Mouse (Mus musculus): ENCODE results near the gene Rassf3. TPM values are rescaled to one million over a fixed set of nuclear protein-coding genes. Genes with fewer than 3 reads are reported as not detected.
A peak's percentile ranks its signal among the peaks of the same experiment; 100 is the strongest.

Rassf3 gene
- polyA plus RNA-seq, 1 experiment from 2014 or later: 4.6 TPM

DNA sequence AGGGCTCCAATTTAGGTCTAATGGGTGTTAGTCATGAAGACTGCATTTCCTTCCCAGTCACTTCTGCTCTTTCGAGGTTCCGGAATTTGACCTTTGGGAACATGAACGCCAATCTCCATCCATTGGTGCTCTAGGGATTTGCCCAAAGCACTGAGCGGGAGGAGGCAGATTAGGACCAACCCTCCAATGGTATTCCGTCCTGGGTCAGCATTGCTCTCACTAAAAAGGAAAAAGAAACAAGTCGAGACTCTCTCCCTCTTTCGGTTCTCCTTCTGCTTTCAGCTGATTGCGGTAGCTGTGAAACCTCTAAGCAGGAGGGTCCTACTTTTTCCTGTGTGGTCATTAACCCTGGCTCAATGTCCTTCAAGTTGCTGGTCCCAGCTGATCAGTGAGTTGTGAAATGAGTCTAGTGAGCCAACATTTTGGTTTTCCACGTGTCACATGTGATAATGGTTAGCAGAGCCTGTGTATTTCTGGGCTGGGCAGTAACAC lies 110.3 kb downstream of the Rassf3 start:
- H3K9me3 ChIP-seq (replicated peaks; ENCODE audit: control insufficient read depth, low read length, poor library complexity, severe bottlenecking): no peaks in the 10 kb centered on the region
- H3K4me3 ChIP-seq (ENCODE audit: low read depth, low read length): peak overlapping the region; percentile 81
- no peak overlapping the region for H3K27ac ChIP-seq (ENCODE audit: low read length)
- H3K36me3 ChIP-seq (ENCODE audit: control insufficient read depth, insufficient read depth, low read length): 0 out of 2 replicates have a peak, but pooled peaks cover 2% of the 10 kb centered on the region
- peak overlapping the region; percentile 83 for H3K9ac ChIP-seq (ENCODE audit: low read depth, low read length)
- 10% methylated on average over 9 of the region's 9 CpGs for WGBS
- peaks cover 16% of the 10 kb centered on the region for H3K4me1 ChIP-seq (ENCODE audit: control insufficient read depth, insufficient read depth, low read length)
- no peaks in the 10 kb centered on the region for H3K27me3 ChIP-seq (ENCODE audit: control insufficient read depth, insufficient read depth, low read depth, low read length)
- peak overlapping the region; percentile 73 for H3K4me2 ChIP-seq (ENCODE audit: low read length)
- no peak for ATAC-seq

DNA sequence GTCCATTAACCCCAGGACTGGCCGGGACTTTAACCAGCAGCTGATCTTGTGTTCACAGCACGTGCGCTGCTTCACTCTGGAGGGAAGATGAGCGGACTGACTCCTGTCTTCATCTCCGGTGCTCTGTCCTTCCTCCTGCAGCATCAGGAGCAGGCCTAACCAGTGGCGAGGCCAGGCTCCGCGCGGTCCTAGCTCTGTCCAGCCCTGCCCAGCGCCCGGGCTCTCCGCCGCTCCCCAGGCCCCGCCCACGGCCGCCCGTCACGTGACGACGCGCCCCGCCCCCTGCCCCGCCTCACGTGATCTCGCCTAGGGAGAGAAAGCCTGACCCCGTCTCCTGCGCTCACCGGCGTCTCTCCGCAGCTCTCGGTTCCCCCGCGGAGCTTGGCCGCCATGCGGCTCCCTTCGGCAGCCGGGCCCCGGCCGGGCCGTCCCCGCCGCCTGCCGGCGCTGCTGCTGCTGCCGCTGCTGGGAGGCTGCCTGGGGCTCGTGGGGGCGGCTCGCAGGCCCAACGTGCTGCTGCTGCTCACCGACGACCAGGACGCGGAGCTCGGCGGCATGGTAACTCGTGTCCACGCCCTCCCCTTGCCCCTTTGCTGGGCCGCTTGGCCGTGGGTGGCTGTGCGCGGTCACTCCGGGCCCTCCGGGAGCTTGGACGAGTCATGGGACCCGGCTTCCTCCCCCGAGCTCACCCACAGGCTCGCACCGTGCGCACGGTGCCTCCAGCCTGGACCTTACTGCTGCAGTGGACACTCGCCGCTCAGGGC lies 111.2 kb downstream of the Rassf3 start, which contains the start of gene Gns:
Gns (plus strand) TSS at position 290 of the 764 bp plus-strand sequence.
- Histone ChIP-seq H3K4me2 (ENCODE audit: low read length) (peak within 1 kb of the TSS; percentile 73), H3K4me3 (ENCODE audit: low read depth, low read length) (peak within 1 kb of the TSS; percentile 81), H3K9ac (ENCODE audit: low read depth, low read length) (peak within 1 kb of the TSS; percentile 83), H3K36me3 (ENCODE audit: control insufficient read depth, insufficient read depth, low read length) (no peaks in the 10 kb centered on the region), H3K27ac (ENCODE audit: low read length) (peak within 1 kb of the TSS; percentile 72), H3K27me3 (ENCODE audit: control insufficient read depth, insufficient read depth, low read depth, low read length) (no peaks in the 10 kb centered on the region), H3K9me3 (replicated peaks; ENCODE audit: control insufficient read depth, low read length, poor library complexity, severe bottlenecking) (no peaks in the 10 kb centered on the region), H3K4me1 (ENCODE audit: control insufficient read depth, insufficient read depth, low read length) (peaks cover 16% of the 10 kb centered on the region)
- WGBS: under 1% methylated on average over 62 of the region's 72 CpGs
- ATAC-seq: peak; percentile 98

DNA sequence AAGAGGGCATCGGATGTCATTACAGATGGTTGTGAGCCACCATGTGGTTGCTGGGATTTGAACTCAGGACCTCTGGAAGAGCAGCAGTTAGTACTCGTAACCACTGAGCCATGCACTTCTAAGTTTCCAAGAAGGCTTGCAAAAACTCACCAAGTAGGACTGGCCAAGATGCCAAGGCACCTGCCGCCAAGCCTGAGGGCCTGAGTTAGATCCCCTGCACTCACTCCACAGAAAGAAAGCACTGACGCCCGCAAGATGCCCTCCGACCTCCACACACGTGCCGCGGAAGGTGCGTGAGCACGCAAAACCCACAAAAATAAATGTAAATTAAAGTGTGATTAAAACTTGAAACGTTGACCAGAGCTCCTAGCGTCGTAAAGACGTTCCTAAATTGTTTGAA lies 111.8 kb downstream of the Rassf3 start:
- Histone ChIP-seq H3K4me1 (ENCODE audit: control insufficient read depth, insufficient read depth, low read length) (peaks cover 16% of the 10 kb centered on the region), H3K4me3 (ENCODE audit: low read depth, low read length) (peak overlapping the region; percentile 81), H3K9ac (ENCODE audit: low read depth, low read length) (peak overlapping the region; percentile 83; the same call in 1 of the 2 replicates), H3K4me2 (ENCODE audit: low read length) (peak overlapping the region; percentile 73), H3K36me3 (ENCODE audit: control insufficient read depth, insufficient read depth, low read length) (no peaks in the 10 kb centered on the region), H3K27ac (ENCODE audit: low read length) (no peak overlapping the region), H3K27me3 (ENCODE audit: control insufficient read depth, insufficient read depth, low read depth, low read length) (no peaks in the 10 kb centered on the region), H3K9me3 (replicated peaks; ENCODE audit: control insufficient read depth, low read length, poor library complexity, severe bottlenecking) (no peaks in the 10 kb centered on the region)
- peak; percentile 15; the same call in 1 of the 2 replicates for ATAC-seq
- WGBS: 33% methylated on average over 15 of the region's 15 CpGs

DNA sequence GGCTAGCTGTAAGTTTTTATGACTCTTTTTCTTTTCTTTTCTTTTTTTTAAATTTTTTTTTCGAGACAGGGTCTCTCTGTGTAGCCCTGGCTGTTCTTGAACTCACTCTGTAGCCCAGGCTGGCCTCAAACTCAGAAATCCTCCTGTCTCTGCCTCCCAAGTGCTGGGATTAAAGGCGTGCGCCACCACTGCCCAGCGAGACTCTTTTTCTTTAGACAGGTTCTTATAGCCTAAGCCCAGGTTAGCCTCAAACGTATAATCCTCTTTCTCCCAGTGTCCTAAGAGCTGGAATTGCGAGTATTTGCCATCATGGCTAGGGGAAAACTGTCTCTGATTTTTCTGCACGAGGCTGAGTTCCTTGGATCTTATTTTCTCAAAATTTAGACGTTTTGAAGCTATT lies 112.9 kb downstream of the Rassf3 start:
- H3K9ac ChIP-seq (ENCODE audit: low read depth, low read length): no peak overlapping the region
- no peak for ATAC-seq
- WGBS: 81% methylated on average over 8 of the region's 8 CpGs
- no peak overlapping the region for H3K4me3 ChIP-seq (ENCODE audit: low read depth, low read length)
- no peaks in the 10 kb centered on the region for H3K27me3 ChIP-seq (ENCODE audit: control insufficient read depth, insufficient read depth, low read depth, low read length)
- H3K9me3 ChIP-seq (replicated peaks; ENCODE audit: control insufficient read depth, low read length, poor library complexity, severe bottlenecking): no peaks in the 10 kb centered on the region
- H3K4me2 ChIP-seq (ENCODE audit: low read length): no peak overlapping the region
- H3K36me3 ChIP-seq (ENCODE audit: control insufficient read depth, insufficient read depth, low read length): no peaks in the 10 kb centered on the region
- no peak overlapping the region for H3K27ac ChIP-seq (ENCODE audit: low read length)
- peaks cover 16% of the 10 kb centered on the region for H3K4me1 ChIP-seq (ENCODE audit: control insufficient read depth, insufficient read depth, low read length)

DNA sequence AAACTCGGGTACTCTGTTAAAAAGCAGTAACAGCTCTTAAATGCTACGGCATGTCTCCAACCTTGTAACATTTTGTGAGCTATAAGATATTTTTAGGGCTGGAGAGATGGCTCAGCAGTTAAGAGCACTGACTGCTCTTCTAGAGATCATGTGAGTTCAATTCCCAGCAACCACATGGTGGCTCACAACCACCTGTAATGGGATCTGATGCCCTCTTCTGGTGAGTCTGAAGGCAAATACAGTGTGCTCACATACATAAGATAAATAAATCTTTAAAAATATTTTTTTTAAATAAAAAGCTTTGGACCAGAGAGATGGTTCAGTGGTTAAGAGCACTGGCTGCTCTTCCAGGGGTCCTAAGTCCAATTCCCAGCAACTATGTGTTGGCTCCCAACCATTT lies 115.8 kb downstream of the Rassf3 start:
- Histone ChIP-seq H3K9me3 (replicated peaks; ENCODE audit: control insufficient read depth, low read length, poor library complexity, severe bottlenecking) (no peaks in the 10 kb centered on the region), H3K27ac (ENCODE audit: low read length) (no peak overlapping the region), H3K36me3 (ENCODE audit: control insufficient read depth, insufficient read depth, low read length) (no peaks in the 10 kb centered on the region), H3K4me1 (ENCODE audit: control insufficient read depth, insufficient read depth, low read length) (peaks cover 3% of the 10 kb centered on the region), H3K9ac (ENCODE audit: low read depth, low read length) (no peak overlapping the region), H3K4me3 (ENCODE audit: low read depth, low read length) (no peak overlapping the region), H3K27me3 (ENCODE audit: control insufficient read depth, insufficient read depth, low read depth, low read length) (no peaks in the 10 kb centered on the region), H3K4me2 (ENCODE audit: low read length) (no peak overlapping the region)
- 90% methylated on average over 2 of the region's 2 CpGs for WGBS
- no peak for ATAC-seq

Other genes starting within 250 kb of the Rassf3 start
- 14.7 and 15.1 TPM in 2 replicates for gene Tbc1d30, start 125.1 kb downstream of the Rassf3 start, polyA plus RNA-seq (2015; fragmentation: Nextera tagmentation; extraction: Ambion mirVana)
- gene Gns, start 111.3 kb downstream of the Rassf3 start, polyA plus RNA-seq (2015; fragmentation: Nextera tagmentation; extraction: Ambion mirVana): 38.3 and 38.6 TPM in 2 replicates
- gene Tbk1, start 110.4 kb upstream of the Rassf3 start, polyA plus RNA-seq (2015; fragmentation: Nextera tagmentation; extraction: Ambion mirVana): 31.1 and 35.9 TPM in 2 replicates
- gene Xpot, start 150.0 kb upstream of the Rassf3 start, polyA plus RNA-seq (2015; fragmentation: Nextera tagmentation; extraction: Ambion mirVana): 30.7 and 32.0 TPM in 2 replicates
- 0.24 and 0.44 TPM in 2 replicates for gene D930020B18Rik, start 165.2 kb upstream of the Rassf3 start, polyA plus RNA-seq (2015; fragmentation: Nextera tagmentation; extraction: Ambion mirVana)